Comparison of ENCODE assay signal across 9 mouse cellular contexts in genomic region chr8:126586101-126586500, GRCm38 (mm10). TPM values are rescaled to one million over a fixed set of nuclear protein-coding genes. Genes with fewer than 3 reads are reported as not detected.
DNase-seq lines count a peak whose midpoint lies in the region; ATAC-seq lines count a peak whose summit lies in the region.
"Had no signal": no experiment of that assay in that cellular context is flagged by ENCODE, and none has a peak within 500 bp of the region (broad histone marks: within the 10 kb centered on the region; RNA-seq: fewer than 3 reads in every experiment).

No protein-coding gene starts in this region.

- WGBS in heart, embryonic 13.5 days = 72% methylated on average over 2 of the region's 2 CpGs
- 62% methylated on average over 2 of the region's 2 CpGs for WGBS in lung, embryonic 15.5 days
- 60% methylated on average over 2 of the region's 2 CpGs for WGBS in embryonic facial prominence, embryonic 15.5 days
- 79% methylated on average over 2 of the region's 2 CpGs for WGBS in neural tube, embryonic 15.5 days

- no peaks in the 10 kb centered on the region for H3K9me3 ChIP-seq in heart, embryonic 13.5 days
- H3K9me3 ChIP-seq in lung, embryonic 15.5 days = no peaks in the 10 kb centered on the region
- no peaks in the 10 kb centered on the region for H3K9me3 ChIP-seq in embryonic facial prominence, embryonic 15.5 days (replicated peaks)
- no peaks in the 10 kb centered on the region for H3K9me3 ChIP-seq in neural tube, embryonic 15.5 days (replicated peaks)

- H3K27me3 ChIP-seq in heart, embryonic 13.5 days (replicated peaks) = no peaks in the 10 kb centered on the region
- H3K27me3 ChIP-seq in lung, embryonic 15.5 days = no peaks in the 10 kb centered on the region
- no peaks in the 10 kb centered on the region for H3K27me3 ChIP-seq in embryonic facial prominence, embryonic 15.5 days
- no peaks in the 10 kb centered on the region for H3K27me3 ChIP-seq in neural tube, embryonic 15.5 days (replicated peaks)

- ATAC-seq in heart, embryonic 13.5 days (ENCODE audit: extremely low read depth, insufficient number of reproducible peaks, low FRiP score, low TSS enrichment) = no peak
- no peak for ATAC-seq in lung, embryonic 15.5 days (ENCODE audit: borderline replicate concordance, extremely low read depth, low FRiP score, low TSS enrichment)
- no peak for ATAC-seq in embryonic facial prominence, embryonic 15.5 days (ENCODE audit: insufficient number of reproducible peaks, low FRiP score, low TSS enrichment, low read depth)
- ATAC-seq in neural tube, embryonic 15.5 days (ENCODE audit: low FRiP score) = no peak

- peak overlapping the region; percentile 95 for H3K9ac ChIP-seq in heart, embryonic 13.5 days
- no peak overlapping the region for H3K9ac ChIP-seq in lung, embryonic 15.5 days
- no peak overlapping the region for H3K9ac ChIP-seq in embryonic facial prominence, embryonic 15.5 days
- no peak overlapping the region for H3K9ac ChIP-seq in neural tube, embryonic 15.5 days (replicated peaks)

- H3K4me2 ChIP-seq in heart, embryonic 13.5 days = peak overlapping the region; percentile 96
- peak overlapping the region; percentile 81; the same call in 1 of the 2 replicates for H3K4me2 ChIP-seq in lung, embryonic 15.5 days
- 0 out of 2 replicates have a peak overlapping the region, but pooled peaks have one; percentile 85 for H3K4me2 ChIP-seq in embryonic facial prominence, embryonic 15.5 days (replicated peaks)
- H3K4me2 ChIP-seq in neural tube, embryonic 15.5 days = peak overlapping the region; percentile 93

- no peak for DNase-seq in heart, adult 18-20 months
- DNase-seq in lung, postnatal 14 days = no peak
- DNase-seq in natural killer cell, adult 2 months (ENCODE audit: low spot score in 2 of 2) = no peak
- DNase-seq in frontal cortex, adult 2 months (ENCODE audit: extremely low spot score in 1 of 2, low spot score in 1 of 2) = no peak
- DNase-seq: lung, adult 2 months had no signal

- H3K4me3 ChIP-seq in heart, embryonic 13.5 days = peak overlapping the region; percentile 4; the same call in 1 of the 2 replicates
- H3K4me3 ChIP-seq in lung, embryonic 15.5 days = no peak overlapping the region
- no peak overlapping the region for H3K4me3 ChIP-seq in embryonic facial prominence, embryonic 15.5 days (replicated peaks)
- no peak overlapping the region for H3K4me3 ChIP-seq in neural tube, embryonic 15.5 days (replicated peaks)

- H3K4me1 ChIP-seq in heart, embryonic 13.5 days = peaks cover 65% of the 10 kb centered on the region
- peaks cover 64% of the 10 kb centered on the region for H3K4me1 ChIP-seq in lung, embryonic 15.5 days
- peaks cover 62% of the 10 kb centered on the region for H3K4me1 ChIP-seq in embryonic facial prominence, embryonic 15.5 days
- peaks cover 78% of the 10 kb centered on the region for H3K4me1 ChIP-seq in neural tube, embryonic 15.5 days

- peak overlapping the region; percentile 100 for H3K27ac ChIP-seq in heart, embryonic 13.5 days (replicated peaks)
- peak overlapping the region; percentile 99 for H3K27ac ChIP-seq in lung, embryonic 15.5 days
- H3K27ac ChIP-seq in embryonic facial prominence, embryonic 15.5 days (replicated peaks) = peak overlapping the region; percentile 96
- peak overlapping the region; percentile 82; the same call in 1 of the 2 replicates for H3K27ac ChIP-seq in neural tube, embryonic 15.5 days (replicated peaks)

- peaks cover 49% of the 10 kb centered on the region for H3K36me3 ChIP-seq in heart, embryonic 13.5 days
- H3K36me3 ChIP-seq in lung, embryonic 15.5 days = peaks cover 11% of the 10 kb centered on the region
- H3K36me3 ChIP-seq in embryonic facial prominence, embryonic 15.5 days = peaks cover 10% of the 10 kb centered on the region; the same call in 1 of the 2 replicates
- H3K36me3 ChIP-seq in neural tube, embryonic 15.5 days = peaks cover 8% of the 10 kb centered on the region; the same call in 1 of the 2 replicates

RNA-seq across cellular contexts. Expression of gene Irf2bp2, which starts 7.7 kb away (rescaled TPM):
- polyA plus RNA-seq in heart, embryonic 13.5 days (2015; fragmentation: Nextera tagmentation; extraction: Ambion mirVana) = 6.5 and 7.5 TPM in 2 replicates
- total RNA-seq in heart, adult 18-20 months (2021) = 100 to 1,000 TPM; 101 to 128 TPM
- 12.6 TPM in 2 replicates for polyA plus RNA-seq in lung, embryonic 15.5 days (2015; fragmentation: Nextera tagmentation; extraction: Ambion mirVana)
- 12.5 and 14.7 TPM in 2 replicates for polyA plus RNA-seq in embryonic facial prominence, embryonic 15.5 days (2015; fragmentation: Nextera tagmentation; extraction: Ambion mirVana)
- polyA plus RNA-seq in neural tube, embryonic 15.5 days (2015; fragmentation: Nextera tagmentation; extraction: Ambion mirVana) = 9.8 and 10.4 TPM in 2 replicates
- 36.5 and 40.8 TPM in 2 replicates for polyA plus RNA-seq in frontal cortex, adult 2 months (2012; rRNA removed)
